Mouse (Mus musculus): Measurements from ENCODE around the gene Ptpa.

DNA sequence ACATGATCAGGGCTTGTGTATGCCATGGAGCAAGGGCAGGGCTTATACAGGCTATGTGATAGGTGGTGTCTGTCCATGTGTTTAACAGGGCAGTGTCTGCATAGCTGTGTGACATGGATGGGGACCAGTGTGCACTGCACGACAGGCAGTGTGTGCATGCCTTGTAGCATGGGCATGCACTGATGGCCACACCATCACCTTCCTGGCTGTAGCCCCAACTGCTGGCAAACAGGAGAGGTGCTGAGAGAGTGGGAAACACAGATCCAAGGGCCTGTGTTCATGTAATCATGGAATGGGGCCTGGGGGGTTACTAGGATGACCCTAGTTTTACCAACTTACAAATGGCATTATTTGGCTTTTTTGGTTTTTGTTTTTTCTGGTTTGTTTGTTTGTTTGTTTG, 12.0 kb upstream of the Ptpa start:
- no peak for TF ChIP-seq POLR2A (IDR thresholded peaks at IDR 0.05; ENCODE audit: insufficient read depth, low read length)
- no peak for TF ChIP-seq CTCF (IDR thresholded peaks at IDR 0.05; ENCODE audit: low read depth, low read length)

All from ES-Bruce4 (cell line).